Mouse (Mus musculus) hindbrain, embryonic 10.5 days (tissue): ENCODE data around the gene Gm10135. TPM values are rescaled to one million over a fixed set of nuclear protein-coding genes. Genes with fewer than 3 reads are reported as not detected.

ENCODE experiments used
- DNase-seq: peaks from one replicate; pipeline ENCODE4 v3.0.0-alpha.2; 2017; ENCODE audit warnings: low spot score
- H3K27ac ChIP-seq: fragments of 300-500 bp; sonication (generic); 2 replicates; pipeline ENCODE4 v1.5.1; 2016; ENCODE audit warnings: mild to moderate bottlenecking, moderate library complexity
- H3K27me3 ChIP-seq: fragments of 300-500 bp; sonication (generic); 2 replicates; pipeline ENCODE4 v1.6.1; 2016; ENCODE audit warnings: mild to moderate bottlenecking; ENCODE audit not compliant: poor library complexity, insufficient read depth, severe bottlenecking
- H3K36me3 ChIP-seq: fragments of 300-500 bp; sonication (generic); 2 replicates; pipeline ENCODE4 v1.6.1; 2016; ENCODE audit warnings: mild to moderate bottlenecking, moderate library complexity
- H3K4me1 ChIP-seq: fragments of 300-500 bp; sonication (generic); replicated peaks from 2 replicates; pipeline ENCODE4 v1.6.1; 2016; ENCODE audit warnings: mild to moderate bottlenecking
- H3K4me3 ChIP-seq: fragments of 300-500 bp; sonication (generic); 2 replicates; pipeline ENCODE4 v1.5.1; 2016; ENCODE audit warnings: mild to moderate bottlenecking, moderate library complexity
- H3K9me3 ChIP-seq: fragments of 300-500 bp; sonication (generic); 2 replicates; pipeline ENCODE4 v1.6.1; 2016; ENCODE audit warnings: mild to moderate bottlenecking, moderate library complexity
- WGBS: fragments of 180-500 bp; shearing (Covaris S2); methylation state at CpG from one replicate; pipeline ENCODE4 v1.1.7; 2016; 5-methylcytosine and 5-hydroxymethylcytosine counted together
- polyA plus RNA-seq: library from polyadenylated mRNA; unstranded; fragments of >200 nt; fragmentation: Nextera tagmentation; extraction: Ambion mirVana; gene quantifications from 2 replicates; pipeline ENCODE4 v1.2.1, GENCODE M21; 2016

Gm10135 gene
- polyA plus RNA-seq, 1 experiment from 2014 or later = not detected

GRCm38 (mm10) chr5:72994928-72995327 is 20.4 kb upstream of the Gm10135 start:
- 66% methylated on average over 2 of the region's 2 CpGs for WGBS
- Histone ChIP-seq H3K27ac (peak overlapping the region; percentile 78), H3K4me3 (no peak overlapping the region), H3K36me3 (no peaks in the 10 kb centered on the region), H3K4me1 (peaks cover 30% of the 10 kb centered on the region), H3K27me3 (no peaks in the 10 kb centered on the region), H3K9me3 (no peaks in the 10 kb centered on the region)
- no peak for DNase-seq

GRCm38 (mm10) chr5:72994424-72994823 is 19.9 kb upstream of the Gm10135 start:
- H3K27me3 ChIP-seq = no peaks in the 10 kb centered on the region
- H3K4me3 ChIP-seq = no peak overlapping the region
- DNase-seq = peak; percentile 42
- peaks cover 30% of the 10 kb centered on the region for H3K4me1 ChIP-seq
- WGBS = 23% methylated on average over 8 of the region's 8 CpGs
- peak overlapping the region; percentile 78 for H3K27ac ChIP-seq
- no peaks in the 10 kb centered on the region for H3K9me3 ChIP-seq
- no peaks in the 10 kb centered on the region for H3K36me3 ChIP-seq

- Histone ChIP-seq H3K27ac (no peak overlapping the region), H3K4me3 (no peak overlapping the region), H3K9me3 (no peaks in the 10 kb centered on the region), H3K36me3 (no peaks in the 10 kb centered on the region), H3K27me3 (no peaks in the 10 kb centered on the region), H3K4me1 (peaks cover 30% of the 10 kb centered on the region)
- no peak for DNase-seq
- WGBS = 86% methylated on average over 1 of the region's 1 CpGs
These were observed 18.0 kb upstream of the Gm10135 start for GRCm38 (mm10) chr5:72992474-72992873.

- Histone ChIP-seq H3K36me3 (no peaks in the 10 kb centered on the region), H3K4me1 (peaks cover 23% of the 10 kb centered on the region), H3K4me3 (no peak overlapping the region), H3K9me3 (no peaks in the 10 kb centered on the region), H3K27me3 (no peaks in the 10 kb centered on the region), H3K27ac (no peak overlapping the region)
- 88% methylated on average over 8 of the region's 8 CpGs for WGBS
- no peak for DNase-seq
These were observed 15.3 kb upstream of the Gm10135 start for GRCm38 (mm10) chr5:72989756-72990155.

- Histone ChIP-seq H3K27me3 (no peaks in the 10 kb centered on the region), H3K4me3 (no peak overlapping the region), H3K4me1 (0 out of 2 replicates have a peak, but pooled peaks cover 10% of the 10 kb centered on the region), H3K36me3 (no peaks in the 10 kb centered on the region), H3K9me3 (no peaks in the 10 kb centered on the region), H3K27ac (no peak overlapping the region)
- DNase-seq = no peak
- WGBS = 93% methylated on average over 7 of the region's 7 CpGs
These were observed 13.3 kb upstream of the Gm10135 start for GRCm38 (mm10) chr5:72987786-72988185.

GRCm38 (mm10) chr5:72984091-72984490 is 9.6 kb upstream of the Gm10135 start:
- no peak for DNase-seq
- H3K27ac ChIP-seq = no peak overlapping the region
- peaks cover 18% of the 10 kb centered on the region for H3K36me3 ChIP-seq
- no peaks in the 10 kb centered on the region for H3K9me3 ChIP-seq
- no peaks in the 10 kb centered on the region for H3K27me3 ChIP-seq
- WGBS = 7% methylated on average over 2 of the region's 2 CpGs
- no peak overlapping the region for H3K4me3 ChIP-seq
- H3K4me1 ChIP-seq = 0 out of 2 replicates have a peak, but pooled peaks cover 2% of the 10 kb centered on the region

GRCm38 (mm10) chr5:72976539-72976938 is 2.0 kb upstream of the Gm10135 start:
- DNase-seq = no peak
- no peaks in the 10 kb centered on the region for H3K9me3 ChIP-seq
- no peak overlapping the region for H3K27ac ChIP-seq
- H3K27me3 ChIP-seq = no peaks in the 10 kb centered on the region
- peaks cover 5% of the 10 kb centered on the region; the same call in 1 of the 2 replicates for H3K4me1 ChIP-seq
- 87% methylated on average over 4 of the region's 4 CpGs for WGBS
- peaks cover 77% of the 10 kb centered on the region for H3K36me3 ChIP-seq
- H3K4me3 ChIP-seq = no peak overlapping the region

- no peak for DNase-seq
- Histone ChIP-seq H3K36me3 (peaks cover 79% of the 10 kb centered on the region), H3K4me1 (peaks cover 5% of the 10 kb centered on the region; the same call in 1 of the 2 replicates), H3K4me3 (no peak overlapping the region), H3K27me3 (no peaks in the 10 kb centered on the region), H3K27ac (no peak overlapping the region), H3K9me3 (no peaks in the 10 kb centered on the region)
- 93% methylated on average over 6 of the region's 6 CpGs for WGBS
These were observed 1.5 kb upstream of the Gm10135 start for GRCm38 (mm10) chr5:72975996-72976395.

GRCm38 (mm10) chr5:72972934-72973333 is 1.6 kb downstream of the Gm10135 start:
- Histone ChIP-seq H3K36me3 (peaks cover 82% of the 10 kb centered on the region), H3K27ac (no peak overlapping the region), H3K4me1 (peaks cover 5% of the 10 kb centered on the region; the same call in 1 of the 2 replicates), H3K4me3 (no peak overlapping the region), H3K27me3 (no peaks in the 10 kb centered on the region), H3K9me3 (no peaks in the 10 kb centered on the region)
- DNase-seq = no peak
- 64% methylated on average over 5 of the region's 5 CpGs for WGBS

GRCm38 (mm10) chr5:72972435-72972834 is 2.1 kb downstream of the Gm10135 start:
- H3K36me3 ChIP-seq = peaks cover 80% of the 10 kb centered on the region

GRCm38 (mm10) chr5:72965706-72966105 is 8.8 kb downstream of the Gm10135 start:
- peaks cover 62% of the 10 kb centered on the region for H3K36me3 ChIP-seq

More at GRCm38 (mm10) chr5:72972435-72972834, 2.1 kb downstream of the Gm10135 start:
- Histone ChIP-seq H3K9me3 (no peaks in the 10 kb centered on the region), H3K4me3 (no peak overlapping the region), H3K27me3 (no peaks in the 10 kb centered on the region), H3K4me1 (peaks cover 5% of the 10 kb centered on the region; the same call in 1 of the 2 replicates), H3K27ac (no peak overlapping the region)
- DNase-seq = no peak
- WGBS = 80% methylated on average over 4 of the region's 4 CpGs

GRCm38 (mm10) chr5:72960096-72960495 is 14.4 kb downstream of the Gm10135 start:
- Histone ChIP-seq H3K9me3 (no peaks in the 10 kb centered on the region), H3K4me3 (no peak overlapping the region), H3K27me3 (no peaks in the 10 kb centered on the region), H3K36me3 (peaks cover 40% of the 10 kb centered on the region), H3K4me1 (no peaks in the 10 kb centered on the region), H3K27ac (no peak overlapping the region)
- WGBS = 84% methylated on average over 6 of the region's 6 CpGs
- no peak for DNase-seq

More at GRCm38 (mm10) chr5:72965706-72966105, 8.8 kb downstream of the Gm10135 start:
- no peak for DNase-seq
- WGBS = 93% methylated on average over 3 of the region's 3 CpGs
- no peaks in the 10 kb centered on the region for H3K27me3 ChIP-seq
- H3K4me3 ChIP-seq = no peak overlapping the region
- H3K9me3 ChIP-seq = no peaks in the 10 kb centered on the region
- no peak overlapping the region for H3K27ac ChIP-seq
- no peaks in the 10 kb centered on the region for H3K4me1 ChIP-seq

- WGBS = 92% methylated on average over 17 of the region's 17 CpGs
- no peaks in the 10 kb centered on the region for H3K9me3 ChIP-seq
- H3K36me3 ChIP-seq = peaks cover 22% of the 10 kb centered on the region
- no peak overlapping the region for H3K27ac ChIP-seq
- no peak overlapping the region for H3K4me3 ChIP-seq
- H3K4me1 ChIP-seq = no peaks in the 10 kb centered on the region
- no peak for DNase-seq
- H3K27me3 ChIP-seq = no peaks in the 10 kb centered on the region
These were observed 17.2 kb downstream of the Gm10135 start for GRCm38 (mm10) chr5:72957281-72957680.
